Mouse (Mus musculus) ES-E14 (cell line): ENCODE data around the gene Rin2.

Source experiments
- CHD2 ChIP-seq: IDR thresholded peaks from 2 replicates; pipeline ENCODE4 v1.6.1; 2014; ENCODE audit warnings: mild to moderate bottlenecking, low read depth, low read length, inconsistent platforms
- HCFC1 ChIP-seq: IDR thresholded peaks from 2 replicates; pipeline ENCODE4 v1.6.1; 2012; ENCODE audit warnings: low read length, inconsistent platforms, borderline replicate concordance; ENCODE audit not compliant: insufficient read depth
- MAFK ChIP-seq: IDR thresholded peaks from 2 replicates; pipeline ENCODE4 v1.6.1; 2014; ENCODE audit warnings: mild to moderate bottlenecking, low read depth, low read length, inconsistent platforms; ENCODE audit not compliant: insufficient read depth
- ZC3H11A ChIP-seq: IDR thresholded peaks from 2 replicates; pipeline ENCODE4 v1.6.1; 2012; ENCODE audit warnings: low read depth, mild to moderate bottlenecking, inconsistent platforms, low read length, borderline replicate concordance

GRCm38 (mm10) chr2:145812818-145813217, 137.8 kb downstream of the Rin2 start:
- TF ChIP-seq ZC3H11A (no peak), HCFC1 (no peak), CHD2 (no peak), MAFK (no peak)
